Mouse (Mus musculus): ENCODE results near the gene Apobec1. TPM values are rescaled to one million over a fixed set of nuclear protein-coding genes. Genes with fewer than 3 reads are reported as not detected.
A peak's percentile ranks its signal among the peaks of the same experiment; 100 is the strongest.
"Not testable (repeated sequence)": the region's sequence is repeated elsewhere in the genome, so short reads cannot be mapped to it uniquely, and the experiment has no call there.

Apobec1 gene
- total RNA-seq, 2 experiments from 2014 or later, result 2.1 to 3.1 TPM

DNA sequence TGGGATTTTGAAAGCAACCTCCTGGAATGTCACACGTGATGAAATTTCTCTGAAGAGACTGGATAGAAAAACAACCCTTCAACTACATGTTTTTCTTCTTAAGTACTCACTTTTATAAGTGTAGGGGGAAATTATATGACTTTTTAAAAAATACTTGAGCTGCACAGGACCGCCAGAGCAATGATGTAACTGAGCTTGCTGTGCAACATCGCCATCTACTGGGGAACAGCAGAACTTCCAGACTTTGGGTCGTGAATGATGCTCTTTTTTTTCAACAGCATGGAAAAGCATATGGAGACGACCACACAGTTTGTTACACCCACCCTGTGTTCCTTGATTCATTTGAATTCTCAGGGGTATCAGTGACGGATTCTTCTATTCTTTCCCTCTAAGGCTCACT is 39.8 kb downstream of the Apobec1 start:
- intact Hi-C loops (cut with DNase I), result loop anchor here (5.0 kb wide), 1 partner anchor 65 kb away; the partner anchor contains the start of gene Rimklb
- DNase-seq, result peak; percentile 61

GRCm38 (mm10) chr6:122561005-122561404 is 41.2 kb downstream of the Apobec1 start:
- intact Hi-C loops (cut with DNase I), result loop anchor here (5.0 kb wide), 1 partner anchor 64 kb away; the partner anchor contains the start of gene Rimklb
- no peak for DNase-seq

GRCm38 (mm10) chr6:122560427-122560826 is 41.8 kb downstream of the Apobec1 start:
- DNase-seq, result peak; percentile 73
- intact Hi-C loops (cut with DNase I), result loop anchor here (5.0 kb wide), 1 partner anchor 63 kb away; the partner anchor contains the start of gene Rimklb

- peak; percentile 49 for DNase-seq
- intact Hi-C loops (cut with DNase I), result no loop called here
Measured at GRCm38 (mm10) chr6:122556959-122557561, 45.2 kb downstream of the Apobec1 start.

- DNase-seq, result no peak
- intact Hi-C loops (cut with DNase I), result no loop called here
Measured at GRCm38 (mm10) chr6:122555266-122555665, 47.0 kb downstream of the Apobec1 start.

GRCm38 (mm10) chr6:122554102-122554501 is 48.1 kb downstream of the Apobec1 start:
- intact Hi-C loops (cut with DNase I), result no loop called here
- DNase-seq, result no peak

DNA sequence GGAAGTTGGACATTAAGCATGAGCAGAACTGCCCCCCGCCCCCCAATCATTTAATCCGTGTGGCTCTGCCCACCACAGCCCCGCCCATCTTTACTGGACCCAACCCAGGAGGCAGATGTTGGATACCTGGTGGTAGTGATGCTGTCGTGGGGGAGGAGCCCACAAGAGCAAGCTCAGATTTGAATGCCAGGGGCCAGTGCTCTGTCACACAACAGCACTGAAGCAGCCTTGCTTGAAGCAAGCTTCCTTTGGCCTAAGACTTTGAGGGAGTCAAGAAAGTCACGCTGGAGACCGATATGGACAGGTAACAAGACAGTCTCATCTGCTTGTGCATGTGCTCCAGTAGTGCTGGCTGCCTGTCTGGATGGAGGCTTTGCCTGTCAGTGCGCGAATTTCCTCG is 48.6 kb downstream of the Apobec1 start, which contains the start of gene Aicda:
TSS of gene Aicda (plus strand) at position 196 of the 400 bp plus-strand sequence.
- intact Hi-C loops (cut with DNase I), result no loop called here

DNA sequence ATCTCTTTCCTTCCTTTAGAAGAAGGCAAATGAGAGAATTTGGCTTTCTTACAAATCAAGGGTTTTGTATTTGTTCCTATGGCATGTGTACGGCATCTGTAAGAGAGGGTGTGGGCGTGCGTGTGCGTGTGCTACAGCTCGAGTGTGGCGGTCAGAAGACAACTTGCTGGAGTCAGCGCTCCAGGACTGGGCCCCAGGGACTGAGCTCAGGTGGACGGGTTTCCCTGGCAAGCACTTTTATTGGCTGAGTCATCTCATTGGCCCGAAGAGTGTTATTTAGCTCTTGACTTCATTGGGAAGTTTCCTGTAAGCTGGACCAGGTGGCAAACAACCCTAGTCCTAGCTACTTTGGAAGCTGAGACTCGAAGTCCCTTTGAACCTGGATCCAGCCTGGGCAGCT is 56.3 kb downstream of the Apobec1 start:
- intact Hi-C loops (cut with DNase I), result no loop called here
- DNase-seq, result no peak

More for the DNA sequence above, 48.6 kb downstream of the Apobec1 start, which contains the start of gene Aicda:
- DNase-seq, result no peak

- intact Hi-C loops (cut with DNase I), result no loop called here
- DNase-seq, result no peak
Measured at GRCm38 (mm10) chr6:122545289-122545882, 56.9 kb downstream of the Apobec1 start.

GRCm38 (mm10) chr6:122544672-122545071 is 57.6 kb downstream of the Apobec1 start:
- DNase-seq, result no peak
- intact Hi-C loops (cut with DNase I), result no loop called here

DNA sequence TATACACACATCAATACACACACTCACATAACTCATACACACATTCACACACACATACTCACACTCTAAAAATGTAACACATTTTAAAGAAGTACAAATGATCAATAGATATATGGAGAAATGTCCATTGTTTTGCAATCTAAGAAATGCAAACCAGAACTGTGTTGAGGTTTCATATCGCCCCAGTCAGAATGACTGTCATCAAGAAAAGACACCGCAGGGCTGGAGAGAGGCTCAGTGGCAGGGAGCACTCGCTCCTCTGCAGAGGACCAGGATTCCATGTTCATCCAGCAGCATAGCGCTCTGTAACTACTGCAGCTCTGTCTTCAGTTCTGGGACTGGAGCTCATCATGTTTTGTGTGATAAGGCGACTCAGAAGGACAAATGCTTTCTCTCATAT is 58.7 kb downstream of the Apobec1 start:
- no peak for DNase-seq
- intact Hi-C loops (cut with DNase I), result no loop called here

DNA sequence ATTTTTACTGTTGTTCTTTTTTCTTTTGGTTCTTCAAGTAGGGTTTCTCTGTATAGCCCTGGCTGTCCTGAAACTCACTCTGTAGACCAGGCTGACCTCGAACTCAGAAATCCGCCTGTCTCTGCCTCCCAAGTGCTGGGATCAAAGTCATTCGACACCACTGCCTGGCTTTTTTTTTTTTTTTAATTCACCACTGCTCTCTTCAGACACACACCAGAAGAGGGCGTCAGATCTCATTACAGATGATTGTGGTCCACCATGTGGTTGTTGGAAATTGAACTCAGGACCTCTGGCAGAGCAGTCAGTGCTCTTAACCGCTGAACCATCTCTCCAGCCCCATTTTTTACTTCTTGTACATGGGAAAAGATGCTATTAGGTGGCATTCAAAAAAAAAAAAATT is 59.8 kb downstream of the Apobec1 start:
- not testable (repeated sequence) for DNase-seq

GRCm38 (mm10) chr6:122539564-122539963 is 62.7 kb downstream of the Apobec1 start:
- intact Hi-C loops (cut with DNase I), result no loop called here
- no peak for DNase-seq

More for the DNA sequence above, 59.8 kb downstream of the Apobec1 start:
- intact Hi-C loops (cut with DNase I), result not testable (repeated sequence)

DNA sequence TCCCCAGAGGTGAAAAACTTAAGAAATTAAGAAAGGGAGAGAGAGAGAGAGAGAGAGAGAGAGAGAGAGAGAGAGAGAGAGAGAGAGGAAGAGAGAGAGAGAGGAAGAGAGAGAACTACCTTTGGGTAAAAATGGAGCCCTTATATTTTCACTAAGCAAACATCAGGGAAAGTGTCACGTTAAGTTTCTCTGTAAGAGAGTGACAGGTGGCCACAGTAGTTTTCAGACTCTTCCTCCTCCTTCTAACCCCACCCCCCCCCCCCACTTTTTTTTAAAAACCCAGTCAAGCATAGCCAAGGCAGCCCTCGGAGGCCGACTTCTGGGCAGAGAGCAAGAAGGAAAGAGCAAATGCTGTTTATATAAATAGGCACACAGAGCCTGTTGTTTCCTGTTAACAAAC is 68.2 kb downstream of the Apobec1 start:
- intact Hi-C loops (cut with DNase I), result no loop called here
- no peak for DNase-seq

DNA sequence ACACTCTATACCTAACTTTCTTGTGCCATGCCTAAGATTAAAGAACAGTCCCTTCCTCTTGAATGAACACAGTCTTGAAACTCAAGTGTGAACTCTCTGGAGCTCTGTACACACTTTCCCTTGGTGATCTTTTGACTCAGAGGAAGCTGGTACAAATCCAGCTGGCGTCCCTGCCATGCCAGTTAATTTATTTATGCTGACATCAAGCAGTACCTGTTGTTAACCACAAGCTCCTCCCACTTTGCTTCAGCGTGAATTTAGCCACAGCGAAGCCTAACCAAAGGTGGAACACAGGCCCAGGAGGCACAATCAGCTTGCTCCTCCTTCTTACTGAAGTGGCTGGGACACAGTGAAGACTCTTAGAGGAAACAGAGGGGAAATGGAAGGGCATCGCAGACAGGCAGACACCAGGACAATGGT is 69.4 kb downstream of the Apobec1 start:
- intact Hi-C loops (cut with DNase I), result no loop called here
- DNase-seq, result peak; percentile 7

GRCm38 (mm10) chr6:122531466-122532174 is 70.6 kb downstream of the Apobec1 start:
- no peak for DNase-seq
- intact Hi-C loops (cut with DNase I), result no loop called here

DNA sequence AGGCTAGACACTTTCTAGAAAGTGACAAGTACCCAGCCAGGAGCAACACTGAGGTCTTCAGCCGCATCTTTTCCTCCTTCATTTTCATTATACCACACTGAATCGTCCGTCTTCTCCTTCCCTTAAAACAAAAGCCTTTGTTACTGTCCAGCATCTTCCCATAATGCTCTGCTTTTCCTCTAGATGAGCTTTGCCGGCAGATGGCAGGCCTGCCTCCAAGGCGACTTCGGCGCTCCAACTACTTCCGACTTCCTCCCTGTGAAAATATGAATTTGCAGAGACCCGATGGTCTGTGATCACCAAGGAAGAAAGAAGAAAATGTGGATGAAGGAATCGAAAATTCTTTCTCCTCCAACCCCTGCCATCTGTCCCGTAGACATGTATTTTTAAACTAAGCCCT is 74.1 kb downstream of the Apobec1 start:
- intact Hi-C loops (cut with DNase I), result loop anchor here (10.0 kb wide), 1 partner anchor 273 kb away; no protein-coding TSS in a partner anchor
- no peak for DNase-seq

Data from left cerebral cortex, postnatal 4 days (tissue).